Mouse (Mus musculus) T-helper 1 cell (primary cell): Measurements from ENCODE around the gene Tsr2.

Experiments
- in situ Hi-C: fragments of 300-600 bp; cut with MboI, MseI; formaldehyde crosslinking; loops from one replicate; pipeline ENCODE4 v1.15.1; 2025; ENCODE audit warnings: high pct_unique_total_duplicates

Gene Tsr2

GRCm38 (mm10) chrX:151096171-151097058 is at the start of gene Tsr2:
Tsr2 (minus strand) TSS chrX:151096543.
- in situ Hi-C loops = no loop called here

GRCm38 (mm10) chrX:151132785-151133184 is 36.4 kb upstream of the Tsr2 start:
- in situ Hi-C loops = no loop called here

- in situ Hi-C loops = no loop called here
Measured at GRCm38 (mm10) chrX:151130493-151130892, 34.1 kb upstream of the Tsr2 start.

- in situ Hi-C loops = no loop called here
Measured at GRCm38 (mm10) chrX:151123933-151124332, 27.6 kb upstream of the Tsr2 start.

GRCm38 (mm10) chrX:151117432-151117831 is 21.1 kb upstream of the Tsr2 start:
- in situ Hi-C loops = no loop called here

- in situ Hi-C loops = no loop called here
Measured at GRCm38 (mm10) chrX:151116795-151117194, 20.5 kb upstream of the Tsr2 start.

- in situ Hi-C loops = loop anchor here (10.0 kb wide), 1 partner anchor 283 kb away; no protein-coding TSS in a partner anchor
Measured at GRCm38 (mm10) chrX:151107301-151108067, 11.1 kb upstream of the Tsr2 start.

- in situ Hi-C loops = no loop called here
Measured at GRCm38 (mm10) chrX:151087418-151087817, 8.9 kb downstream of the Tsr2 start.

- in situ Hi-C loops = no loop called here
Measured at GRCm38 (mm10) chrX:151085599-151085998, 10.7 kb downstream of the Tsr2 start.

GRCm38 (mm10) chrX:151076941-151077485 is 19.3 kb downstream of the Tsr2 start:
- in situ Hi-C loops = no loop called here

- in situ Hi-C loops = no loop called here
Measured at GRCm38 (mm10) chrX:151076007-151076406, 20.3 kb downstream of the Tsr2 start.

GRCm38 (mm10) chrX:151067876-151068275 is 28.5 kb downstream of the Tsr2 start:
- in situ Hi-C loops = no loop called here

GRCm38 (mm10) chrX:151066071-151066666 is 30.2 kb downstream of the Tsr2 start:
- in situ Hi-C loops = no loop called here

GRCm38 (mm10) chrX:151061615-151062299 is 34.6 kb downstream of the Tsr2 start:
- in situ Hi-C loops = no loop called here

GRCm38 (mm10) chrX:151059346-151059745 is 37.0 kb downstream of the Tsr2 start:
- in situ Hi-C loops = no loop called here

- in situ Hi-C loops = no loop called here
Measured at GRCm38 (mm10) chrX:151055559-151055958, 40.8 kb downstream of the Tsr2 start.

GRCm38 (mm10) chrX:151054489-151054888 is 41.9 kb downstream of the Tsr2 start:
- in situ Hi-C loops = no loop called here

GRCm38 (mm10) chrX:151050337-151050736 is 46.0 kb downstream of the Tsr2 start:
- in situ Hi-C loops = no loop called here

- in situ Hi-C loops = no loop called here
Measured at GRCm38 (mm10) chrX:151049661-151050215, 46.6 kb downstream of the Tsr2 start.

GRCm38 (mm10) chrX:151047431-151048058 is 48.8 kb downstream of the Tsr2 start:
- in situ Hi-C loops = no loop called here
